Mouse (Mus musculus): ENCODE measurements around the gene Gm10447. TPM values are rescaled to one million over a fixed set of nuclear protein-coding genes. Genes with fewer than 3 reads are reported as not detected.

The Gm10447 gene
- polyA plus RNA-seq, 1 experiment from 2014 or later: 0.19 TPM

DNA sequence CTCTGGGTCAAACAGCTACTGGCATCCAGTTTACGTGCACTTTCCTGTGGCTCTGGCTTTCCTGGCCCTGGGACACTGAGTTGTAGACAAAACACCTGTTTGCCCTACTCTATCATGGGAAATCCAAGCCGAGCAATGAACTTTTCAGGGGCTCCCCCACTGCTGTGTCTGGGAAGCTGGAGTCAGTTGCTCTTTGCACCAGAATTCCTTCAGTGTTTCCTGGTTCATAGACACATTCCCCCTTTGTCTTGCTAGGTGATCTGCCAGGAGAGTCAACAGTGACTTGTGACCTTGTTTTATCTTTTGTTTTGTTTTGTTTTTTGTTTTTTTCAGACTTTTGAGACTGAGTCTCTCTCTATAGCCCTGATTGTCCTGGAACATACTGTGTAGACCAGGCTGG lies 5.5 kb downstream of the Gm10447 start:
- Histone ChIP-seq H3K4me1 (peaks cover under 1% of the 10 kb centered on the region), H3K9me3 (no peaks in the 10 kb centered on the region), H3K4me3 (no peak overlapping the region), H3K36me3 (replicated peaks) (no peaks in the 10 kb centered on the region), H3K27ac (replicated peaks) (no peak overlapping the region), H3K27me3 (replicated peaks; ENCODE audit: low read depth, poor library complexity, severe bottlenecking) (peaks cover 31% of the 10 kb centered on the region)
- no peak for DNase-seq (ENCODE audit: low spot score)
- 76% methylated on average over 2 of the region's 2 CpGs for WGBS

- H3K9me3 ChIP-seq: no peaks in the 10 kb centered on the region
- DNase-seq (ENCODE audit: low spot score): no peak
- H3K4me1 ChIP-seq: no peaks in the 10 kb centered on the region
- WGBS: 69% methylated on average over 15 of the region's 15 CpGs
- no peak overlapping the region for H3K27ac ChIP-seq (replicated peaks)
- H3K27me3 ChIP-seq (replicated peaks; ENCODE audit: low read depth, poor library complexity, severe bottlenecking): peaks cover 21% of the 10 kb centered on the region
- H3K36me3 ChIP-seq (replicated peaks): no peaks in the 10 kb centered on the region
- no peak overlapping the region for H3K4me3 ChIP-seq
Observed at GRCm38 (mm10) chr11:53450070-53450705, 6.7 kb downstream of the Gm10447 start.

DNA sequence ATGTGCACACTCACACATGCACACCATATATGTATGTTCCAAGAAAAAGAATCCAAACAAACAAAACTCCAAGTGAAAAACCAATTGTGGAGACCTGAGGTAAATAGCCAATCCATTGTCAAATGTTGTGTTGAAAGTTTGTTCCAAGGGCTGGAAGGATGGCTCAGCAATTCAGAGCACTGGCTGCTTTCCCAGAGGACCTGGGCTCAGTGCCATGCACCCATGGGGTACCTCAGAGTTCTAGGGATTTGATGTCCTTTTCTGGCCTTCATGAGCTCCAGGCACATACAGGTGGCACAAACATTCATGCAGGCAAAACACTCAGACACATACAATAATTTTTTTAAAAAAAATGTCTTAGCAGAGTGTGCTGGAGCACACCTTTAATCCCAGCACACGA lies 8.4 kb downstream of the Gm10447 start:
- WGBS: 90% methylated on average over 1 of the region's 1 CpGs
- no peak for DNase-seq (ENCODE audit: low spot score)
- H3K4me3 ChIP-seq: no peak overlapping the region
- no peaks in the 10 kb centered on the region for H3K4me1 ChIP-seq
- H3K27me3 ChIP-seq (replicated peaks; ENCODE audit: low read depth, poor library complexity, severe bottlenecking): 0 out of 2 replicates have a peak, but pooled peaks cover 13% of the 10 kb centered on the region
- H3K27ac ChIP-seq (replicated peaks): no peak overlapping the region
- H3K9me3 ChIP-seq: no peaks in the 10 kb centered on the region
- H3K36me3 ChIP-seq (replicated peaks): no peaks in the 10 kb centered on the region

GRCm38 (mm10) chr11:53447996-53448395 lies 8.9 kb downstream of the Gm10447 start:
- WGBS: 89% methylated on average over 8 of the region's 8 CpGs
- Histone ChIP-seq H3K4me1 (no peaks in the 10 kb centered on the region), H3K4me3 (no peak overlapping the region), H3K36me3 (replicated peaks) (no peaks in the 10 kb centered on the region), H3K27me3 (replicated peaks; ENCODE audit: low read depth, poor library complexity, severe bottlenecking) (0 out of 2 replicates have a peak, but pooled peaks cover 13% of the 10 kb centered on the region), H3K9me3 (no peaks in the 10 kb centered on the region), H3K27ac (replicated peaks) (no peak overlapping the region)
- no peak for DNase-seq (ENCODE audit: low spot score)

GRCm38 (mm10) chr11:53446183-53446582 lies 10.7 kb downstream of the Gm10447 start:
- Histone ChIP-seq H3K27ac (replicated peaks) (no peak overlapping the region), H3K36me3 (replicated peaks) (no peaks in the 10 kb centered on the region), H3K9me3 (no peaks in the 10 kb centered on the region), H3K27me3 (replicated peaks; ENCODE audit: low read depth, poor library complexity, severe bottlenecking) (0 out of 2 replicates have a peak, but pooled peaks cover 12% of the 10 kb centered on the region), H3K4me3 (no peak overlapping the region), H3K4me1 (peaks cover 5% of the 10 kb centered on the region)
- DNase-seq (ENCODE audit: low spot score): no peak
- 86% methylated on average over 13 of the region's 13 CpGs for WGBS

GRCm38 (mm10) chr11:53445562-53445961 lies 11.3 kb downstream of the Gm10447 start:
- Histone ChIP-seq H3K27me3 (replicated peaks; ENCODE audit: low read depth, poor library complexity, severe bottlenecking) (0 out of 2 replicates have a peak, but pooled peaks cover 6% of the 10 kb centered on the region), H3K36me3 (replicated peaks) (no peaks in the 10 kb centered on the region), H3K27ac (replicated peaks) (no peak overlapping the region), H3K9me3 (no peaks in the 10 kb centered on the region), H3K4me1 (peaks cover 5% of the 10 kb centered on the region), H3K4me3 (no peak overlapping the region)
- WGBS: 66% methylated on average over 13 of the region's 13 CpGs
- no peak for DNase-seq (ENCODE audit: low spot score)

- no peak overlapping the region for H3K27ac ChIP-seq (replicated peaks)
- H3K27me3 ChIP-seq (replicated peaks; ENCODE audit: low read depth, poor library complexity, severe bottlenecking): no peaks in the 10 kb centered on the region
- WGBS: 48% methylated on average over 6 of the region's 6 CpGs
- DNase-seq (ENCODE audit: low spot score): no peak
- no peak overlapping the region for H3K4me3 ChIP-seq
- no peaks in the 10 kb centered on the region for H3K36me3 ChIP-seq (replicated peaks)
- no peaks in the 10 kb centered on the region for H3K9me3 ChIP-seq
- H3K4me1 ChIP-seq: peaks cover 5% of the 10 kb centered on the region
Observed at GRCm38 (mm10) chr11:53443861-53444260, 13.0 kb downstream of the Gm10447 start.

- WGBS: 46% methylated on average over 12 of the region's 12 CpGs
- H3K4me3 ChIP-seq: no peak overlapping the region
Observed at GRCm38 (mm10) chr11:53441921-53442320, 15.0 kb downstream of the Gm10447 start.

DNA sequence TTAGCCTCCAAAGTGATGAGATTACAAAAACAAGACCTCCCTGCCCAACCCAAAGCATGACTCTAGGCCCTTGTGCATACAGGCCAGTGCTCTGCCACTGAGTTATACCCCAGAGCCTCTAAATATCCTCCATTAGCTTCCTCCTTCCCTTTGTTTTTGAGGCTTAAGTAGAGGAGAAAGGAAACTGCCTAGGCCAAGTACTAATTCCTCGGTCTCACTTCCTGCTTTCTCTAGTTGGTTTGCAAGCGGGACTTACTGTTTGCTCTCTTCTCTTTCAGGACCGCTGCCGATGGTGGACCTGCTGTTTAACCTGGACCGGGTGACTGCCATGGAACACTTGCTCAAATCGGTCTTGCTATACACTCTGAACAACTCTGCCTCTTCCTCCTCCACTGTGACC lies 20.6 kb downstream of the Gm10447 start:
- no peaks in the 10 kb centered on the region for H3K36me3 ChIP-seq (replicated peaks)
- 91% methylated on average over 6 of the region's 6 CpGs for WGBS
- no peak for DNase-seq (ENCODE audit: low spot score)
- peaks cover 4% of the 10 kb centered on the region for H3K4me1 ChIP-seq
- 0 out of 2 replicates have a peak, but pooled peaks cover 4% of the 10 kb centered on the region for H3K27me3 ChIP-seq (replicated peaks; ENCODE audit: low read depth, poor library complexity, severe bottlenecking)
- no peaks in the 10 kb centered on the region for H3K9me3 ChIP-seq
- H3K4me3 ChIP-seq: no peak overlapping the region
- no peak overlapping the region for H3K27ac ChIP-seq (replicated peaks)

More at GRCm38 (mm10) chr11:53441921-53442320, 15.0 kb downstream of the Gm10447 start:
- H3K27me3 ChIP-seq (replicated peaks; ENCODE audit: low read depth, poor library complexity, severe bottlenecking): no peaks in the 10 kb centered on the region
- peak overlapping the region; percentile 57; the same call in 1 of the 2 replicates for H3K27ac ChIP-seq (replicated peaks)
- H3K4me1 ChIP-seq: peaks cover 5% of the 10 kb centered on the region
- DNase-seq (ENCODE audit: low spot score): no peak
- no peaks in the 10 kb centered on the region for H3K36me3 ChIP-seq (replicated peaks)
- no peaks in the 10 kb centered on the region for H3K9me3 ChIP-seq

GRCm38 (mm10) chr11:53435504-53435903 lies 21.4 kb downstream of the Gm10447 start:
- no peak for DNase-seq (ENCODE audit: low spot score)

GRCm38 (mm10) chr11:53433057-53433456 lies 23.9 kb downstream of the Gm10447 start:
- no peak for DNase-seq (ENCODE audit: low spot score)
- Histone ChIP-seq H3K27ac (replicated peaks) (no peak overlapping the region), H3K27me3 (replicated peaks; ENCODE audit: low read depth, poor library complexity, severe bottlenecking) (0 out of 2 replicates have a peak, but pooled peaks cover 4% of the 10 kb centered on the region), H3K4me3 (no peak overlapping the region), H3K36me3 (replicated peaks) (peaks cover 16% of the 10 kb centered on the region), H3K4me1 (peaks cover 17% of the 10 kb centered on the region), H3K9me3 (no peaks in the 10 kb centered on the region)
- WGBS: 63% methylated on average over 6 of the region's 6 CpGs

More at GRCm38 (mm10) chr11:53435504-53435903, 21.4 kb downstream of the Gm10447 start:
- WGBS: 85% methylated on average over 8 of the region's 8 CpGs
- Histone ChIP-seq H3K4me3 (no peak overlapping the region), H3K36me3 (replicated peaks) (no peaks in the 10 kb centered on the region), H3K9me3 (no peaks in the 10 kb centered on the region), H3K27ac (replicated peaks) (no peak overlapping the region), H3K27me3 (replicated peaks; ENCODE audit: low read depth, poor library complexity, severe bottlenecking) (0 out of 2 replicates have a peak, but pooled peaks cover 4% of the 10 kb centered on the region), H3K4me1 (peaks cover 6% of the 10 kb centered on the region)

DNA sequence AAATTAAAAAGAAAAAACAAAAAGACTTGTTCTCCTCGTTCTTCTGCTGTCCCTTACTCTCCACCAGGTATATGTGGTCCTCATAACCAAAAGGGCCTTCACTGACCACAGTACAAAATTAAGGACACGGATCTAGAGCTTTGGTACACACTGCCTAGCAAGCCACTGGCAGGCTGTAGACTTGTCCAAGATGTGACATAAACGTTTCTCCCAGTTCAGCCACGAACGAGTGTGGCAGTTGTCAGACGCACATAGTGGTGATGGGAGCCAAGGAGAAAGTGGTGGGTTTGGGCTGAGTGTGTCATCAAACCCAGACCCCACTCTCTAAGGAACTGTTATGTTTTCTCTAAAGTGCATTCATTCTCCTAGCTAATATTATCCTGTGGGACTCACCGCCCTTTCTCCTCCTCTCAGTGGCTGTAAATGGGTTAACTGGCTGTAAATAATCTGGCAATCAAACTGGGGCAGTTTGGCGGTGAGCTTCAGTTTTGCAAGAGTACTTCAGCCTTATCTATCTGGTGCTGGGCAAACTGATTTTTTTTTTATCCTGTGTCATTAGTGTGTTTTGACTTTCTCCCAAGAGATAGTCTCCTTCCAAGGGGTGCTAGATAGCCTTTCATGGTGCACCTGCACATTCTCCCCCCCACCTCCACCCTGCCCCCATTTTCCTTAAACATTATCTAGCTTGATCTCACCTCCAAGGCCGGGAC lies 25.4 kb downstream of the Gm10447 start:
- peak overlapping the region; percentile 99 for H3K4me3 ChIP-seq
- WGBS: 24% methylated on average over 9 of the region's 9 CpGs
- peaks cover 17% of the 10 kb centered on the region for H3K4me1 ChIP-seq
- no peaks in the 10 kb centered on the region for H3K9me3 ChIP-seq
- DNase-seq (ENCODE audit: low spot score): no peak
- peak overlapping the region; percentile 85 for H3K27ac ChIP-seq (replicated peaks)
- H3K36me3 ChIP-seq (replicated peaks): peaks cover 25% of the 10 kb centered on the region
- H3K27me3 ChIP-seq (replicated peaks; ENCODE audit: low read depth, poor library complexity, severe bottlenecking): 0 out of 2 replicates have a peak, but pooled peaks cover 4% of the 10 kb centered on the region

Data from embryonic facial prominence, embryonic 10.5 days (tissue).